Mouse (Mus musculus): Measurements from ENCODE around the gene Cacnb4.
A peak's percentile ranks its signal among the peaks of the same experiment; 100 is the strongest.

Cacnb4 gene

DNA sequence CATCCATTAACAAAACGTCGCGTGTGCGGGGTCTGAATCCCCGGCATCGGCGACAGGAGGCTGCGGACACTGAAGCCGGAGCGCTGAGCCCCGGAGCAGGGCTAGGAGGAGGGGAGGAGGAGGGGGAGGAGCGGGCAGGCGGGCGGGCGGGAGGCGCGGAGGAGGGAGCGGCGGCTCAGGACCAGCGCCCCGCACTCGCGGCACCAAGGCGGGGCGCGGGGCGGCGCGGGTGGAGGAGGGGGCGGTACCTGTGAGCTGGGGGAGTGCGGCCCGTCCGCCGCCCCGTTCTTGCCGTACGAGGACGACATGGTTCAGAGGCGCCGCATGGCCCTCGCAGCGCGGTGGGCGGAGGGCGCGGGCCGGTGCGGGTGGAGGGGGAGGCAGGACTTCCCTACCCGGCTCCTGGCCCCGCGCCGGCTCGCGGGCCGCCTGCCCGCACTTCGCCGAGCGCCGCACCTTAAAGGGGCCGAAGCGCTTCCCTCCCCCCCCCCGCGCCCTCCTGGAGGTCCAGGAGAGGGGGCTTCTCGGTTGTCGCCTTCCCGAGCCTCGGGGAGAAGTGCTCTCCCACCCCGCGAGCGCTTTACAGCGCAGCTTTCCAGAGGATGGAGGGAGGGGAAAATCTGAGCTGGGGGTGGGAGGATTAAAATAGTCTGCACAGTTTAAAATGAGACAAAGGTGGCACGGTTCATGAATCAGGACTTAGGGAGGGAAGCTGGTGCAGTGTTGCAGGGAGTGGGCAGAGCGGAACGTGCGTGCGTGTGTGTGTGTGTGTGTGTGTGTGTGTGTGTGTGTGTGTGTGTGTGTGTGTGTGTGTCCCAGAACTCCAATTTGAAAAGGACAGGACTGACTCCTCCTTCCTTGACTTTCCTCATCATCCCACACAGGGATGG lies at the start of gene Cacnb4:
TSS of gene Cacnb4 (minus strand) at position 809 of the 890 bp plus-strand sequence.
- DNase-seq (ENCODE audit: low spot score): peak; percentile 68

DNA sequence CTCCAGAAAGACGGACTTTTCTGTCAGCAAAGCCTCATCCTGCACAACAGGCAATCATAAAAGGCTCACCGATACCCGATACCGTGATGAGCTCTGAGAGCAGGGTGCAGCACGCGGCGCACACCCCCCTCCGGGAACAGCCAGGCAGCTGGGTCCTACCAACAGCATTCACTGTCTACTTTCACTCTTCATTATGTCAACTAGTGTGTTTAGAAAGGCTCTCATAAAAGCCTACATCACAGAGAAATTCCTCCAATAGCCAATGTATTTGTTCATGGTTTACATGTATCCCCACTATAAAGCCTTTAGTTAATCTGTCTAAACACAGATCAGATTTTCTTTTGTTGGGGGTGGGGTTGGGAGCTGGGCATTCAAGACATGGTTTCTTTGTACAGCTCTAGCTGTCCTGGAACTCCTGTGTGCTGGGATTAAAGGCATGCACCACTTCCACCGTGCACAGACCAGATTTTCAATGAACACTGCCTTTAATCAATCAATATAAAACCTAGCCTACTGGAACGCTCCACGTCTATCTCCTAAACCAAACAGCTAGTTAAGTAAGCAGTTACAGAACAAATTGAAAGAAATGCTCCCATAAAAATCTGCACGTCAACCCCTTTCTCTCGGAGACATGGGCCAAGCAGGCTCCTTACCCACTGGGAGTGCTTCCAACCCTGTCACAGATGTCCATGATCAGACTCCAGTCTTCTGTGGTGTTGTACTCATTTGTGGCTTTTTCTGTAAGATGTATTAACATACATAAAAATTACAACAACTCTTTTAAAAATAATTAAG lies 43.8 kb upstream of the Cacnb4 start:
- no peak for DNase-seq (ENCODE audit: low spot score)

DNA sequence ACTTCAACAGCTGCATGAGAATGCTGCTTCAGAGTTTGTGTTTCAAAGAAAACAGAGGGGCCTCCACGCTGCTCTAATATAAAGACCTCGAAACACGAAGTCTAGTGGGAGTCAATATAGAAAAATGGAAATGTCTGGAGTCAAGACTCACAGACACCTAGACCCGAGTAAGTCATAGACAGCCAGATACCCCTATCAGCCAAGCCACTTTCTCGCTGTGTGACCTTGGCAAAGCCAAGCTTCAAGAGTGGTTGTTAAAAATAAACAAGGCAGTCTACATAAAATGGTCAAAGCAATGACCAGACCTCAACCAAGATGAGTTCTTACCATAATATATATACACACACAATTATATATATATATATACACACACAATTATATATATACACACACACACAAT lies 40.4 kb upstream of the Cacnb4 start:
- DNase-seq (ENCODE audit: low spot score): no peak

DNA sequence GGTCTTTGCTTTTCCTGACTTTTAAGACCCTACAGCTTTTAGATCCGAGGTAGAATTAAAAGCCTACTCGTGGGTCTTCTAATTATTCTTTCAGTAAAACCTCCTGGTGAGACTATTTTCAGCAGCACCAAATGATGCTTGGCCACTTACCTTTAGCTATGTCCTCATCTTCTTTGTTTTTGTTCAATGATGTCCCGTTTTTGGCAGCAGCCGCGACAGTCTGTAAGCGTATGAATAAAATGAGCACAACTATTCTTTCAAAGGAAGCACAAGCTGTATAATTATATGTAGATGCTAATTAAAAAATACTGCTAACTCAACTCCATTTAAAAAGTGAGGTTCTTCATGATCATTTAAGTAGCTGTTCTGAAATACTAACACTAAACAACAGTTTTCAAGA lies 38.9 kb upstream of the Cacnb4 start:
- no peak for DNase-seq (ENCODE audit: low spot score)

DNA sequence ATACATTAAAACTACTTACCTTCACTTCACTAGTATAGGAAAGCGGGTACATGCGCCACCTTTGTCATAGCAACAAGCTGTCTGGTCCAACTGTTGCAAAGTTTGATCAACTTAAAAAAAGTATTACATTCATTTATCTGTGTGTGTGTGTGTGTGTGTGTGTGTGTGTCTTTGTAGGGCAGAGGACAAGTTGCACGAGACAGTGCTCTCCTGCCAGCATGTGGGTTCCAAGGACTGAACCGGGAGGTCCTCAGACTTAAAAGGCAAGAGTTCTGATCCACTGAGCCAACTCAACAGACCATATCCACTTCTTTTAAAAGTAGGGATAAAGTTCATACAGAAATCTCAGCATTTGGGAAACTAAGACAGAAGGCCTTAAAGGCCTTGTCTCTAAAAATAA lies 37.5 kb upstream of the Cacnb4 start:
- DNase-seq (ENCODE audit: low spot score): no peak

DNA sequence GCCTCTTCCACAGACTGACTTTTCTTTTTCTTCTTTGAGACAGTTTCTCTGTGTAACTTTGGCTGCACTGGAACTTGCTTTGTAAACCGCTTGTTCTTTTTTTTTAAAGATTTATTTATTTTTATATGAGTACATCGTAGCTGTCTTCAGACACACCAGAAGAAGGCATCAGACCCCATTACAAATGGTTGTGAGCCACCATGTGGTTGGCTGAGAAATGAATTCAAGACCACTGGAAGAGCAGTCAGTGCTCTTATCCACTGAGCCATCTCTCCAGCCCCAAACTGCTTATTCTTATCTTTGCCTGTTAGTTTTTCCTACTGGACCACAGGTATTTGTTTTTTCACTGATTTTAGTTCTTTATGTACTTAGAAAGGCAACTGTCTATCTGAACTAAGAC lies 34.2 kb upstream of the Cacnb4 start:
- DNase-seq (ENCODE audit: low spot score): no peak

DNA sequence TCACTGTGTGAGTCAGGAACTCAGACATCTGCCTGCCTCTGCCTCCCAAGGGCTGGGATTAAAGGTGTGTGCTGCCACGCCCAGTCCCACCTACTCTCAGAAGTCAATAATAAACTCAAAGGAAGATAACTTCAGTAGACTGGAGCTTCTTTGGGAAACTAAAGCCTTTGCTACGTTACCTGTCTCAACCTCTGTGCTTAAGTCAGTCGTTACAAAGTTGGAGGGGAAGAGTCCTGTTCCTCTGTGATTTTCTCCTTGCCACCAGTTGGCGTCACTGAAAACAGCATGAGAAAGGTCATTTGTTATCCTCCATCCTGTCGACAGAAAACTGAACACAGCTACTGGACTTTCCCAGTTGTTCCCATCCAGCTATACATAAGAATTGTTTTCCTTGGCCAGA lies 32.8 kb upstream of the Cacnb4 start:
- no peak for DNase-seq (ENCODE audit: low spot score)

DNA sequence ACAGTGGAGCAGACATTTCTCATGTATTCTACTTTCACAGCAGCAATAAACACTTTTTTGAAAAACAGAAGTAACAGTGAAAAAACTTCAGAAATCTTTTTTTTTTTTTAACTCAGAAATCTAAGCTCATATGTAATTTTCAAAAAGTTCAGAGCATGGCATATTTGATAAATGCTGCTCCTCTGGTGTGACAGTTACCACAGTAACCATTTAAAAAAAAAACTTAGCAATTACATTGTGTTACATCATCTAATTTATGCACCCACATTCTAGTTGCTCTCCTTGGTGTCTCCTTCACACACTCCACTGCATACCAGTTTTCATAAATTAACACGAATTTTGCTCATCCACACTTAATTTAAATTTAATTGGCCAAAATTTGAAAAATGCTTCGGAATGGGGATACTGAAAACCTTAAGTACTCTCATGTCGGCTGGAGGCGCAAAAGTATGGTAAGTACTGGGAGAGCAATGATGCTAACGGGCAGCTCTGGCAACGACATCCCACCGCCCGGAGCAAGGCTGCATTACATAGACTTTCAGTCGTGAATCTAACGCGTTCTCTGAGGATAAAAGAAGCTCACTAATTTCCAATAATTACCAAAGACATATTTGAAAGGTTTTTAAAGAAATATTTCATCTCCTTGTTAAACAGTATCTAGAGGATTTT lies 24.9 kb upstream of the Cacnb4 start:
- no peak for DNase-seq (ENCODE audit: low spot score)

DNA sequence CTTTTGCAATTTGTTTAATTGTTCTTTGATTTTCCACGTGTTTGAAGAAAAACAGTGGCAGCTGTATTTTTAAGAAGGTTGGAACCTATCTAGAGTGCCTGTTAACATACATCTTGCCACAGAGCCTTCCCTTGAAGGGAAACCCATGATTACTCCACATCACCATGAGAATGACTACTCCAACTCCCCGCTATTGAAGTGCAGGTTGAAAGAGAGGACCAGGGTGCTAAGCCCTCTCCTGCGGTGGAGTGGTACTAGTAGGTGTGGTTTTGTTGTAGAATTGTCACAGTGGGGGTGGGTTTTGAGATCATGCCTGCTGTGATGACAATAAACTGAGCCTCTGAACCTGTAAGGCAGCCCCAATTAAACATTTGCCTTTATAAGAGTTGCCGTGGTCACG lies 23.7 kb upstream of the Cacnb4 start:
- DNase-seq (ENCODE audit: low spot score): no peak

DNA sequence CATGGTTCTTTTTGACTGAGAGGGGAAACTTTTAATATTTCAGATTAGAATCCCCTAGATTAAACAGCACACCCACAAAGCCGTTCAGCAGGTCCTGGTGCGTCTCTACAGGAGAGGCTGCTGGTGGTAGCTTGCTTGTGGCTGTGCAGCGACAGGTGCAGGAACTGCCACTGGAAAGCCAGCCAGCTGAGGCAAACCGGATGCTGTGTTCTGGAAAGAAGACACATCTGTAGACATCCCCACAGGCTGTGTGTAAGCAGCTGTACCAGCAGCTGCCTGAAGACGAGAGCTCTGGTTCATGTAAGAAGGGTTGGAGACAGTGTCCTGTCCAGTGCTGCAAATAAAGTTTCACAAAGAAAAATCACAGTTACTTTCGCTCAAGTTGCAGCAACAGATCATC lies 18.0 kb upstream of the Cacnb4 start:
- no peak for DNase-seq (ENCODE audit: low spot score)

DNA sequence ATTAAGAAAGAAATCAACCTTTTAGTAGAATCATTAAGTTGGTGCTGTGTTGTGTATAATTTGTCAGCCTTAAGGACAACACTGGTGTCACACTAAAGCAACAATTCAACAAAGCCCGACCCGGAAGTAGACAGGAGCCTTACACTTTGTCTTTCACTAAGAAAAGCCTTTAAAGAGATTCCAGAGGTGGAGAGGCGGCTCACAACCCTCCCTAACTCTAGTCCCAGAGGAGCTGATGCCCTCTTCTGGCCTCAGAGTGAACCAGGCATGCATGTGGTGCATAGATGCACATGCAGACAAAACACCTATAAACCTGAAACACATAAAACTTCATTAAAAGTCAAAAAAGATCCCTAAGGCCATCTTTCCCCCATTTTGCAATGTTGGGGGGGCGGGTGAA lies 15.1 kb upstream of the Cacnb4 start:
- no peak for DNase-seq (ENCODE audit: low spot score)

DNA sequence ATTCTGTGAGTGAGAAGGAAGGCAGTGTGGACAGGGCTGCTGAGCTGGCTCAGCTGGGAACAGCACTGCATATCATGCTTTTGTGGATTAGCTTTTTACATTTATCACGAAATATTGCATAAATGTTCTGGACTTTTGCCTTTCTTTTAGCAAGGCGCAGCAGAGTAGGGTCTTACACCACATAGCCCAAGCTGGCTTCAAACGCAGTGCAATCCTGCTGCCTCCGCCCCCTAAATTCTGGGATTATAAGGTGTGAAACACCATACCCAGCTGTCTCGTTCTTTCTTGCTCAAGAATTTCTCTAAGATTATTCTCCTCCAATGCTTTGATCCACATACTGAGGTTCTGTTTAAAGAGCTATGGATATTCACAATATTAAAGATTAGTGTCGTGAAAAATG lies 10.0 kb upstream of the Cacnb4 start:
- DNase-seq (ENCODE audit: low spot score): no peak

DNA sequence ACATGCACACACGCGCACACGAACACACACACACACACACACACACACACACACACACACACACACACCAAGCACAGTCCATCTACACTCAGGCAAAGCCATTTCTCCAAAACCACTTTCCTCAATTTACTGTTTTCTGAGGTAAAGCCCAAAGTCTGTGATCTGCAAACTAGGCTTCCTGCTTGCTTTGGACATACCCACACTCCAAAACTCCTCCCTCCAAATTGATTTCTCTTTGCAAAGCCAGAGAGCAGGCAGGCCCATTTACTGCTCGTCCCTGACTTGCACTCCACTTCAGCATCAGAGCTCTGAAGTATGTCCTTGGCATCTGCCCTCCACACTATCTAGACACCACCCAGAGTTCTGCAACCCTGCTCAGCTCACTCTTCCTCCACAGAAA lies 958 bp upstream of the Cacnb4 start:
- no peak for DNase-seq (ENCODE audit: low spot score)

DNA sequence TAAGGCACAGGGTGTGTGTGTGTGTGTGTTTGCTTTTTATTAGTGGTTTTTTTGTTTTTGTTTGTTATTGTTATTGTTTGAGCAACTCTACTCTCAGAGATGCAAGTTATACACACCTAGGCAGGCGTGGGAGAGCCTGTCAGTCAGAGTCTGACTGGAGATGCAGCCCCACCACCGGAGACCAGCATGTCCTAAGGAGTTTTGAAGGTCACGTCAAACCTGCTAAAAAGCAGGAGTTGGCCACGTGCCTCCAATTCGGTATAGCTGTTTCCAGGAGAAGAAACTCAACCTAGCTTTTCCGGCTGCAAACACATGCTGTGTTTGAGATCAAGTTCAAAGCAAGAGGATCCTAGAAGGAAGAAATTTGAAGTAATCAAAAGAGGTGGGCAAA lies 277 bp upstream of the Cacnb4 start:
- DNase-seq (ENCODE audit: low spot score): no peak

DNA sequence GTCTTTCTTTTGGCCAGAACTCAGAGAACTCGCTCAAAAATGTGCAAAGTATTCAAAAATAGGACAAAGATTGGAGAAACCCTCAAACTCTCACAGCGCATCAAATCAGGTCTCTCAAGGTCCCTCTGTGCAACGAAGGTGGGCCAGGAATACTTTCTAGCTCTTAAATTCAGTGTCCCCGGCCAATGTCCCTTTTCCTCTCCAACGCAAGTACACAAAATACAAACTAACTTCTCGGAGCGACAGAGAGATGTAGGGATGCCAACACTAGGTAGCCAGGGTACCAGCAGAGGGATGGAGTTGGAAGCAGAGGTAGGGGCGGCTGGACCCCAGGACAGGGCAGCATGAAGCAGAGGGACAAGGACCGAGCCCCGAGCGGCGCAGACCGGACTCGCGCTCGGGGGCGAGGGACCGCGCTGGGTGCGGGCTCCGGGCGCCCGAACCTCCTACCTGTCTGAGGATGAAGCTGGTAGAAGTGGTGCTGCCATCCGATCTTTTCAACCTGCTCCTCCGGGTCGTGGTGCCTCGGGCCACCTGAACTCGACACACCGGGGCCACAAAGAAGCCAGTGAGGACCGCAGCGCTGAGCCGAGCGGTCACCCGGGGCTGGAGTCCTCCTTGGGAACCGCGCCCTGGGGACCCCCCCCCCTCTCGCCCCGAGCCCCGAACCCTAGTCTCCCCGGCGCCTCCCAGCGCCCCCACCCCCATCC lies 1.2 kb downstream of the Cacnb4 start:
- DNase-seq (ENCODE audit: low spot score): peak; percentile 12

DNA sequence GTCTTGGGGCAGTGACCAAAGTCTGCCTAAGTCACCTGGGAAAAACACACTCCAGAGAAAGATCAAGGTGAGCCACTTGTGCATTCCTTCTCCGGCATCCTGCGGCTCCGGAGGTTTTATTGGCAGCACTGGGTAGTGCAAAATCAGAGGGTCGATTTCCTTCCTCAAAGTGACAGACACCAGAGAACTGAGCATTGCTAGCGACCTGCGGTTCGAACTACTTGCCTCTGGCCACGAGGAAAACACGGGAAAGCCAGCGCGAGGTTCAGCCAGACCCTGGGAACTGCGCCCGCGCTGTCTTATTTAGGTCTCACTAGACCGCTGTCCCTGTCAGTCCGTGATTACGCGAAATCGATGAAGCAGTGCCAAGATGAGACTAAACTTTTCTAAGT lies 1.7 kb downstream of the Cacnb4 start:
- peak; percentile 10 for DNase-seq (ENCODE audit: low spot score)

DNA sequence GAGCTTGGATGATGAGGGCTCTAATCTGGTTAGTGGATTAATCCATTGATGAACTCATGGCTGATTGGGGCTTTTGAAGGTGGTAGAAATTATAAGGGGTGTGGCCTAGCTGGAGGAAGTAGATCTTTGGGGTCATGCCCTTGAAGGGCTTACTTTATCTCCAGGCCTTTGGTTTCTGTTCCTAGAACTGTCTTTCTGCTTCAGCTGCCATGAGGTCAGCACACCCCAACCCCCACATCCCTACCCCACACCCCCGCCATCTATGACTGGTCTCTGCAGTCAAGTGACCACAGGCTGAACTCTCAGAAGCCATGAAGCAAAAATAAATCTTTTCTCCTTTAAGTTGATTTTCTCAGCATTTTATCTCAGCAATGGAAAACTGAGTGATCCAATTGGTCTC lies 3.5 kb downstream of the Cacnb4 start:
- DNase-seq (ENCODE audit: low spot score): no peak

DNA sequence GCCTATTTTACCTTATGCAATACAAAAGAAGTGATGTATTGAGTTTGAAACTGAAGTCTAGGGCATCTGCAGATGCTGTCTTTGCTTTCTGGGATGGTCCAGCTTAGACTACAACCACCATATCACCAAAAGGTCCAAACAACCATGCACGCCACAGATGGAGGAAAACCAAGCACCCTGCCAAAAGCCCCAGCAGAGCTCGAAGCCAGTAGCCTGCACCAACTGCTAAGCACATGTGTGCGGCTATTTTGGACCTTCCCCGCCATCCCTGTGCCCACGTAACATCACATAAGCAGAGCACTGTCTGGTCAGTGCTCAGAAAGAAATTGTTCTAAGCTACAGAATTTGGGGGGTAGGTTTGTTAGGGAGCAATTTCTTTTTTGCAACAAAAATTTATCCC lies 5.9 kb downstream of the Cacnb4 start:
- DNase-seq (ENCODE audit: low spot score): no peak

DNA sequence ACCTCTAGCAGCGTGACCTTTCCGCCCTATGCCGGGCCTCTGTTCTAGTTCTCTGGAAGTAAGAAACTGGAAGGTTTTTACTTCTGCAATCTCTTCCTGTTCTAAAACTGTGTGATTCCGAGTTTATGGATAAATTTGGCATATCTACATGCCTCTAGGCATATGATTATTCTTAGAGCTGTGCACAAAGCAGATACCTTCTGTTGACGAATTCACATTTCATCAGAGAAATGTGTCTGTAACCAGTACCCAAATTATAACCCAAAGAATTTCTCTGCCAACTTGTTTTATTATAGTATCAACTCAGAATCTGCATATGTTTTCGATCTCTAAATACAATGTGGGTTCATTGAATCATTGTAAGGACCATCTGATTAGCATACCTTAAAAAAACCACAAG lies 8.2 kb downstream of the Cacnb4 start:
- DNase-seq (ENCODE audit: low spot score): no peak

DNA sequence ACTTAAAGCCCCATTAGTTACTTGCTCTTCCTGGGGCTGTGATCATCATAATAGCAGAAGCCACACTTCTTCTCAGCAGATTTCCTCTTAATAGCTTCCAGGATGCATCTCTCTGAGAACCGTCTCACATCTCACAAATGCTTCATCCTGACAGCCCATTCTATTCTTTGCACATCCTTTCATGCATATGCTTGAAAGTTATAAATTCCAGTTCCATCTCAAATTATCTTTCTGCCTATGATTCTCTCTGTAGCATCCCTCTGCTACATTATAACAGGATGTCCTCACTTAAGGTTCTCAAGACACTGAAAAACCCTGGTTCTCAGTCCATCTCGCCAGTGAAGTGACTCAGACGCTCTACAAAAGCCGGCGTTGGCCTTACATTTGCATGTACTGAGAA lies 19.9 kb downstream of the Cacnb4 start:
- DNase-seq (ENCODE audit: low spot score): no peak

DNA sequence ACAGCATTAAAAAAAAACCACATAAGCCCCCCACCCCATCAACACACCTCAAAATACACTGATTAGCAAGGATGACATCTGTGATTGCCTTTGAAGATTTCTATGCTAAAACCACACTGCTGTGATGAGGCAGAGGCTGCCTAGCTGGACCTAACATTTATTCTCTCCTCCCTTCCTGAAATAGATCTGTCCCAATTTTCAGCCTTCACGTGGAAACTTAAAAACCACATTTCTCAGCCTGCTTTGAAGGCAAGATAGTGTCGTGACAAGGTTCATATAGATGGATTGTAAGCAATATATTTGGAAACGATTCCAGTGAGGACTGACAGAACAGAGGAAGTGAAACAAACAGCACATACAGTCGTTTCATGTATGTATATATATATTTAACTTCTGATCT lies 22.1 kb downstream of the Cacnb4 start:
- DNase-seq (ENCODE audit: low spot score): no peak

DNA sequence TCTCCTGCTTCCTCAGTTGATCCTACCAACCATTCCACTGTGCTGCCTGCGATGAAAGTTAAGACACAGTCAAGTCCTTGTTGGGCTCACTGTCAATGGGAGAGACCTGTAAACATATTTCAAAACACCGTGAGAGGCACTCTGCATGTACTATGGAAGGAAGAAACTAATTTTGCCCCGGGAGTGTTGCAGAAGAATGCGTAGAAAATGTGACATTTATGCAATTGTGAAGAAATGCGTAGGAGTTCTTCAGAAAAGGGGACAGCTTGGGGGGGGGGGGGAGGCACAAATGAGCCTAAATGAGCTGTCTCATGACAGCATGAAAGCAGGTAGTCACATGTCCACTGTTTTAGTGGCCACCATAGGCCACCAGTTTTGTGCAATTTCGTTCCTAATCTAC lies 25.1 kb downstream of the Cacnb4 start:
- DNase-seq (ENCODE audit: low spot score): no peak

Data from yolk sac, embryonic 10.5 days (tissue).